Mouse (Mus musculus): ENCODE data around the gene Tmem229a.

The Tmem229a gene

DNA sequence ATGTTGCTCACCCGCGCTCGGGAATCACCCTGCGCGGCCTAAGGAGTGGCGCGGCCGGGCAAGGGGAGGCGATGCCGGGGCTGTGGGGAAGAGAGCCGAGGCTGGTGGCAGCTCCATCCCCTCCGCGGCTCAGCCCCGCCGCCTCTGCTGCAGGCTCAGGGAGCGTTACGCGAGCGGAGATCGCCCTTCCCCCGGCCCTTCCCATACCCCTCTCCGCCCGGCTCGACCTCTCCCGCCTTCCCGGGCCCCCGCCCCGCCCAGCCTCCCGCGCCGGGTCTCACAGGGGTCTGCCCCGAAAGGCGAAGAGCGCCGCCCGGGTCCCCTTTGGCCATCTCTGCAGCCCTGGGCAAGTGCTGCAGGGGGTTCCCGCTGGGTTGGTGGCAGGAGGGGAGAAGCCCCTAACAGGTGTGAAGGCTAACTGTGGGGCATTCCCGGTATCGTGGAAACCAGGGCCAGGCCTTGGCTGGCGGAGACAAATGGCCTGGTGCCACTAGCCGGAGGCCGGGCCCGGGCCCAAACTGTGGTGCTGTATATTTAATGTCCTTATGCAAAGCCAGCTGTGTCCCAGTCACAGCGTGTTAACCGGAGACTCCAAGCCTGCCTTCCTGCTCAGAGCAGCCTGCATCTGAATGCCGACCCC, at the start of gene Tmem229a:
Tmem229a (minus strand) TSS at position 352 of the 640 bp plus-strand sequence.
- no peak for DNase-seq (ENCODE audit: low spot score)

DNA sequence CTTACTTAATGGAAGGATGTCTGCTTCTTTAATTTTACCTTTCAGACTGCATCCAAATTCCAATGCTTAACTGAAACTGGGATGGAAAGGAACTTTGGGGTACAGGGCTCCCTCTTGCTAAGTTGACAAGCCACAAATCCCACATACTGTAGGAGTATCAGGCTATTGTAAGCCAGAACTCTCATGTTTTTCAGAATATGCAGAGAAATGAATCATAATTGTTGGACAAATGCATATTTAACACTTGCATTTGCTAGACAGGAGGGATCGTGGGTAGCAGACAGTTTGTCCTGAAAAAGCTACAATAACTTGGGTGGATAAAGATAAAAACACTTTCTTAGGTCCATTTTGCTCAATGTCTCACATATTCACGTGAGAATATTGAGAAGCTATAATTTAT, 37.7 kb upstream of the Tmem229a start:
- DNase-seq (ENCODE audit: low spot score) = no peak

DNA sequence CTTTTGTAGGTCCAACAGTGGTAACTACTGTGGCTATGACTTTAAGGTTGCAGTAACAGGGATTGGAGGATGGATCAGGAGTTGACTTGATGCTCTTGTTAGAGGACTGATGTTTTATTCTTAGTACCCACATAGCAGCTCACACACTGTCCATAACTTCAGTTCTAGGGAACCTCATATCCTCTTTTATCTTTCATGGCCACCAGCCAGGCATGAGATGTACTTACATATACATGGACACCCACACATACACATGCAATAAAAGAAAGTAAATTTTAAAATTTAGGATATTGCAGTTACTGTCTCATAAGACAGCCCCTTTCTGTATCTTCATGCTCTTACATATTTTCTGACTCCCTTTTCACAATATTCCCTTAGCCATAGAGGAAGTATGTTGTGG, 33.7 kb upstream of the Tmem229a start:
- DNase-seq (ENCODE audit: low spot score) = no peak

DNA sequence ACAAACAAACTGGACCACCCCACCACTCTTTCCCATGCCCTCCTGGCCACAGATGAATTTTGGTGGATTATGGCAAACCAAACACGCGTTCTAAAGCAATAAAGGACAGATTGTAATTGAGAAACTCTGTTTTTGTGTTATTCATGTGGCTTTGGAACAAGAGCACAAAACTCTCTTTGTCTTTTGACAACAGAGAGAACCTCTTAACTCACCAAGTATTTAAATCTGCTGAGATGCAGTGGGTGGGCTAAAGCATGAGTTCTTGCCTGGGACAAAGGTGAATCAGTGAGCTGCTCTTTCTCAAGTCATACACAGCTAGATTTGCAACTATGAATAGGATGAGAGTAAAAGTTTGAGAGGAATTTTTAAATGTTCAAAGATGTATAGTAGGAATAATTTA, 20.1 kb upstream of the Tmem229a start:
- no peak for DNase-seq (ENCODE audit: low spot score)

DNA sequence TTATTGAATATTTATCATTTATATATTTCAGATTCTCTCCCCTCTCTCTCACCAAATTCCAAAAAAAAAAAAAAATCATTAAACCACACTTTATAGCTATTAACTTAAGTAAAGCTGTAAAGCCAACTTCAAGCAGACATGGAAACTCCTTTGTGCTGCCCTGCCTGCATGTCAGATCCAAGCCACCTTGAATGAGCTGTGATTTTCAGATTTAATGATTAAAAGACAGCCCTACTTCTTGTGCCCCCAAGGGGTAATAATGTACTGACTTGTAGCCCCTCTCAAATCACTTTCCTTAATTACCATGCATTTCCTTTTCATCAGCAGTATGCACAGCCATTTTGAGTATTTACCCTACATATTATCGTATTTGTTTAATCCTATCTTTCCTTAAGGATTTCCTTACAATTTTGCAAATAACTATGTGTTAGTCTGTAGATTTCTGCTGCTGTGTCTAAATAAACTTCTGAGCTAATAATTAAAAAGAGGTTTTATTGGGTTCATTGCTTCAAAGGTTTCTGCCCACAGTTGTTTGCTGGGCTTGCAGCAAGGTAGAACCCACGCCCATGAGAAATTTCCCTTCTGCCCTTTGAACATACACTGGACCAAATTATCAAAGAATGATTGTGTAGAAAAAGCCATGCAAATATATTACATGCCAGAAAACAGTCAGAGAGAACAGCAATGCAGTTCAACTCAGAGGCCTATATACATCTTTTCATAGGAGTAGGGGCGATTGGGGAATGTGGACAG, 12.6 kb upstream of the Tmem229a start:
- DNase-seq (ENCODE audit: low spot score) = no peak

DNA sequence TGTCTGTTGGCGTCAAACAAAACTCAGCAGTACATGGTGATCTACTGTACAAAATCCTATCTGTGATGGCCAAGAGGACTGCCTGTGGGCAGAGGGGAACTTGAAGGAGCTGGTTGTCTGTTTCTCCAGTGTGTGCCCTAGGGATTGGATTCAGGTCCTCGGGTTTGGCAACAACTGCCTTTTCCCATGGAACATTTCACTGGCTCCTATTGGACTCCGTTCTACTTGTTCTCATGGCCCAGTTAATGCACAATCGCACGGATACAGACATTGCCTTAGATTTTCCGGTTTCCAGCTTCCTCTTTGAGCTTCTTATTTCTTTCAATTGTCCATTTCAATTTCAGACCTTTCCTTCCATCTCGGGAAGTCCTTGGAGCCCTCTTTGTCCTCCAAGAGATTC, 11.6 kb upstream of the Tmem229a start:
- DNase-seq (ENCODE audit: low spot score) = no peak

DNA sequence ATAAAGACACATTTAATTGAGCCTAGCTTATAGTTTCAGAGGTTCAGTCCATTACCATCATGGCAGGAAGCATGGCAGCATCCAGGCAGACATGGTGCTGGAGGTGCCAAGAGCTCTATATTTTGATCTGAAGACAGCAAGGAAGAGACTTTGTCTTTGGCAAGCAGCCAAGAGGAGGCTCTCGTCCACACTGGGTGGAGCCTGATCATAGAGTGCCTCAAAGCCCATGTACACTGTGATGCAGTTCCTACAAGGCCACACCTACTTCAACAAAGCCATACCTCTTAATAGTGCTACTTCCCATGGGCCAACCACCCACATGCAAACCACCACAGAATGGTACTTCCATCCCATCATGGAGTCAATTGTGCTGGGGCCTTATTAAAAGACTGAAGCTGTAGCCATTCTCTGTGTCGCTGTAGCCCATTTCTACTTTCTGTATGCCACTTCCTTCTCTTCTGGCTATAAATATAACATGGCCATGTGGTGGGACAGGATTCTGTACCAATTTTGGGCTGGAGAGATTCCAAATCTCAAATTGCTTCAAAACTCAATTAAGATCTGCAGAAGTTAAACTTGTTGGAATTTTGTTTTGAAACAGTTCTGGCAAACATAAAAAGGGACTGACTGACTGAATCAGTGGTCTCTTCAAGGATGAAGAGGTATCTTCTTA, 10.0 kb upstream of the Tmem229a start:
- DNase-seq (ENCODE audit: low spot score) = no peak

DNA sequence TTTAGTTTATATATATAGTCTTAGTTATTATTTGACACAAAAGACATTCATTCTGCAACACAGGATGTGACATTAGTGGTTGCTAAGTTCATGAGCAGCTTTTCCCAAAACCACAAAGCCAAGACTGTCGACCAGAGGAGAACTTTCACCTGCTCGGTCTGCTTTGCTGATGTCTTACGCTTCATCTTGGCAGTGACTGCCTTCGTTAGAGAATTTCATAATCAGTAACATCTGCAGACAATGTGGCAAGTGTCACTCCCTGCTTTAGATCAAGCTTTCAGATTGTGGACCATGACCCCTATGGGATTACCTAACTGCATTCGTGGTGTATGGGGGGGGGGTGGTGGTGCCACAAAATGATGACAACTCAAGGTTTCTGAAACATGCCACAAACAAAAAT, 7.7 kb upstream of the Tmem229a start:
- DNase-seq (ENCODE audit: low spot score) = no peak

DNA sequence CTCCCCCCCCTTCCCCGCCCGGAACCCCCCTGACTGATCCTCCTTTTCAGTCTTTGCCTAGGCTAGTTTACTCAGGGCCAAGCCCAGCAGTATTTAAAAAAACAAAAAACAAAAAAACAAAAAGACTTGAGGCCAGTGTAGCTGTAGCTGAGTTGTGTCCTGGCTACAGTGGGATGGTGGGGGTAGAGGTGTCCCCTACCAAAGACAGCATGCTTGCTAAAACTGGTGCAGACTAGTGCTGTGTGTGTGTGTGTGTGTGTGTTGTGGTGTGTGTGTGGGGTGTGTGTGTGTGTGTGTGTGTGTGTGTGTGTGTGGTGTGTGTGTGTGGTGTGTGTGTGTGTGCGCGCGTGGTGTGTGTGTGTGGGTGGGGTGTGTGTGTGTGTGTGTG, 483 bp upstream of the Tmem229a start:
- no peak for DNase-seq (ENCODE audit: low spot score)

DNA sequence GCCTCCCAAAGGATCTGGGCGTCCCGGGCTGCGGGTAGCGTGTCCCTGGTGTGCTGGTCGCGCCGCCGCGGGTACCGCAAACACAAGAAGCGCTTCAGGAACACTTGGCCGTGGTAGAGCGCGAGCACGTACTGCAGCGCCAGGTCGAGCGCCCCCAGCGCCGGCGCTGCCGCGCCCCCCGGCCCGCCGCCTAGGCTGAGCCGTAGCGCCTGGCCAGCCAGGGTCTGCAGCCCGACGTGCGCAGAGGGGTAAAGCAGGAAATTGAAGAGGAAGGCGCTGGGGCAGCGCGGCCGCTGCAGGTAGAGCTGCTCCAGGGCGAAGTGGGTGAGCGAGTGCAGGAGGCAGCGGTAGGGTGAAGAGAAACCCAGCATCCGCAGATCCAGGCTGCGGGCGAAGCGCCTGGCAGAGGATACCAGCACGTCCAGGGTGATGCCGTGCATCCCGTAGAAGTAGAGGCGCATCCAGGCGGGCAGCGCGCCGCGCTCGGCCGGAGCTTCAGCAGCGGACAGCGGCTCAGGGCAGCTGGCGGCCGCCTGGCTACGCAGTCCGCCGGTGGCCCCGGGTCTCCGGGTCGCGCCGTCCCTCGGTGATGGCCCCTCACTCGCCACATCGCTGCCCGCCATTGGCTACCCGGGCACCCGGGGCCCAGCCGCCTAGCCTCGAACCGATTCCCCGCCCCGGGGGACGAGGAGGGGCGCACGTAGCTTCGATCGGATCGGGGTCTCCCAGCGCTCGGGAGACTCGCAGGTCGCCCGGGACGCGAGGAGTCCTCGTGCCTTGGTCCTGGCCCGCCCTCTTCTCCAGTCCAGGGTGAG, 759 bp downstream of the Tmem229a start:
- no peak for DNase-seq (ENCODE audit: low spot score)

DNA sequence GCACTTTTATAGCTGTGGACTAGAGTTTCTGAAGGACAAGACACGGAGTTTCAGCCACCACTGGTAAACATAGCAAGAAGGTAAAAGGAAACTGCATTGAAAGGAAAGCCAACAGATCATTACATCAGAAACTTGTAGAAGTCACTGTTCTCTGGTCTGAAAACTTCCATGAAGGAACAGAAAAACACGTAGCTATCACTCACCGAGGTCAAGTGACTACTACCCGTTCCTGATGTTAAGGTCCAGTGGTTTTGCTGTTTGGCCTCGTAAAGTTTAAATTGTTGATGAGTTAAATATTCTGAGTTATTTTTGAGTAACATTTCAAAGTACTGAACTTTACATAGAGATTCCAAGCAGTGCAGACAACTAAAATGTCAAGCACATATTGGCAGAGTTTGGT, 2.0 kb downstream of the Tmem229a start:
- DNase-seq (ENCODE audit: low spot score) = no peak

DNA sequence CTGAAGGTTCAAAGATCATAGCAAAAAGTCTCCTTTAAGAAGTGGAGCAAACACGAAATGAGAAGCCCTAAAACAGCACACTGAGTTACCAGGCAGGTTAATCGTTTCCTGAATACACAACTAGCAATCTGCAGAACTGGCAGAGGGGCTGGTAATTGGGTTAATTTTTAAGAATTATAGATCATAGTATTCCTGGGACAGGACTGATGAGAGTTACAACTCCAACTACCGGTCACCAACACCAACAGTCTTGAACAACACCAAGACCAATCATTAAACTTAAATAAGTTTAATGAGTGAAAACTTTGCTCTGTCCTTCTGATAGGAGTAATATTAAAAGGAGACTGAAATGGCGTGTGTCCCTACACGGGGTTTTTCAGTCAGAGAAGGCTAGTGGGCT, 3.8 kb downstream of the Tmem229a start:
- no peak for DNase-seq (ENCODE audit: low spot score)

DNA sequence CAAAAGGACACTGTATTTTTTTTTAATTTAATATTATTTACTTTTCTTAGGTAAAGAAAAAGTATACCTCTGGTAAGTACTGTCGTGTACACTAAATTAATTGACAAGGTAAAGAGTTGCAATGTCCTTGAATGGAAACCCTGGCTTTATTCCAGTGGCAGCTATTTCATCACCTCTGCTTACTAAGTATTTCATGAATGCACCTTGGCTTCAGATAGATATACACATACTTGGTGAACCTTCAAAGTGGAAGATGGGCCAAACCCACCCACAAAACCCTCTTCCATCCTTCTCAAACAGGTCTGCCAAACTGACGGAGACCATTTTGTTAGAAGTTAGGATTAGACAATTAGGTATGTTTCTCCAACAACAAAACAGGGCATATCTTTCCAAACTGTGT, 5.4 kb downstream of the Tmem229a start:
- DNase-seq (ENCODE audit: low spot score) = no peak

DNA sequence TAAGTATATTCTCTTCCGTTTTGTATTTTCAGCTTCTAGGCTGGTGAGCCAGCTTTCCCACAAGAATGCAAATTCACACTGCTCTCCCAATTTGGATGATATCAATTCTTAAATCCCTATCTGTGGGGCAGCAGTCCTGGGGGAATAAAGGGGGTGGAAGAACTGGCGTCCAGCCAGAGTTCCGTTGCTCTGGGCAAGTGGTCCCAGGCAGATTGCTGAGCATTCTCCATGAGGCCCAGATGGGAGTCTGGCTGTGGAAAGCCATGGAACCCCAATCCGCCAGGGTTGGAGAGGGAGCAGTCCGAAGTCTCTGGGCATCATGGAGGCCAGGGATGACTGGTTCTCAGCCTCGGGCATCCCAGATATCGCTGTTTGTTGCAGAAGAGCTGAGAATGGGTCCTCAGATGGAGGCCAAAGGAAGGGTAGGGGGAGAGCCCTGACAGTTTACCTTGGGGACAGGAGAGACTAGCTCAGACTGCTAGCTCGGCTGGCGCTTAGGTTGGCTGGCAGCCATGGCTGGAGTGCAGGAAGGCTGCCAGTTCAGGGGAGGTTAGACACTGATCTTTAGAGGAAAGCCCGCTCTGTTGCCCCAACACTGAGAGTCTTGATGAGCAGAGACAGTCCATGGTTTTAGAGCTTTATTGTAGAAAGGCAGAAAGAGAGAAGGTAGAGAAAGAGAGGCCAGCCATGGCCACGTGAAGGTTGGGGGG, 30.9 kb downstream of the Tmem229a start:
- no peak for DNase-seq (ENCODE audit: low spot score)

DNA sequence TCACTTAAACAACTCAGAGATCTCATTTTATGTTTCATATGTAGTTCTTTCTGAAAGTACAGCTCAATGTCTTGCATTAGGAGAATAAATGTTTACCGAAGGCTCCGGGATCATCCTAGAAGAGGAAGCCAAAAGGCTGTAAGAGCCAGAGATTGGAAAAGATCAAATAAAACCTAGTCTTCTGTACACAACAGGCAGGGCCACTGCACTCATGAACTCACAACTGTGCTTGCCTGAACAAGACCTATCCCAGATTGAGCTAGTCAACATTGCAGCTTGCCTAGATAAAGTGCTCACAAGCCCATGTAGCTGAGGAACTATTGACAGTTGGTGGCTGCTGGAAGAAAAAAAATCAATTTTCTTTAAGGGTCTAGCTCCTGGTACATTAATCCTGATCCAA, 42.5 kb downstream of the Tmem229a start:
- DNase-seq (ENCODE audit: low spot score) = no peak

DNA sequence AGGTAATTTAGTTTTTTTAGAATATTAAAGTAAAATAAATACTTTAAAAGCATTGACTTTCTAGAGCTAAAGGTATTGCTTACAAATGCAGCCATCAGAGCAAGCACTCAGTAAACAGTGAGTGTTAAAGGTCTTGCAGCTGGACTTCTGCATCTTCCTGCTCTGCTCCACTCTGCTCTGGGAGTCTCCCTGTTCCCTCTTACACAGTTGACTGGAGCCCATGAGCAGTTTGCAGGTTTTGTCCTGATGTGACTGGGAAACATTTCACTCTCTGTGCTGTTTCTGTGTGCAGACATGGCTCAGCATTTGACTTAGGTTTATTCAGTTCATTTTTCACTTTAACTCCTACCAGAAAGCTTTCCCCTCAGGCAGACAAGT, 45.4 kb downstream of the Tmem229a start:
- no peak for DNase-seq (ENCODE audit: low spot score)

DNA sequence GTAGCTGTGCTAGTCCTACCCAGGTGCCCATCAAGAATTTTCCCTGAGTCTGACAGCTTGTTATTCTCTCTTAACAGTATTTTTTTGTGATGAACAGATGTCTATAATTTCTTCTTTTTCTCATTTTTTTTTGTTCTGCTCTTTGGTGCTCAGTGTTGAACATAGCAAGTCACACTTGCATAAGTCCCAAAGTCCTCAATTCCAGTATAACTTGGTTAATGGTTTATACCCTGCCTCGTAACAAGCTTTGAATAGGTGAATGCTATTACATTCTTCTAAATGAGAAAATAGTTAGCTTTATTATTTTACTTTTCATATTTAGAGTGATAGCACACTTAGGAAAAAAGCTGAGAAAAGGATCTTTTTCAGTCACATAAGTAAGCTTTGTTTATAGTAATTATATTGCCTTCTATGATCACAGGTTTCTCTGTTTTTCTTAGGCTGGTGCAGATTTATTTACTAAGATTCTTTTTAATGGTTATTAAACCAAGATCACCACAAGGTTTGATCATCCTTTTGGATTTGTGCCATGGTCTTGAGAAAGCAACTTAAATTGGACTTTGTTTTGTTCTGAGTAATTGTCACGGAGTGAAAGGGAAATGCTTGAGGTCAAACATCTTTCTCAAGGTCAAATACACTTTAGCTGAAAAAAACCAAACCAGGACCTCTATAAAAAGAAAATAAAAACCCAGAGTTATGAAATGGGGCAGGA, 45.9 kb downstream of the Tmem229a start:
- DNase-seq (ENCODE audit: low spot score) = no peak

DNA sequence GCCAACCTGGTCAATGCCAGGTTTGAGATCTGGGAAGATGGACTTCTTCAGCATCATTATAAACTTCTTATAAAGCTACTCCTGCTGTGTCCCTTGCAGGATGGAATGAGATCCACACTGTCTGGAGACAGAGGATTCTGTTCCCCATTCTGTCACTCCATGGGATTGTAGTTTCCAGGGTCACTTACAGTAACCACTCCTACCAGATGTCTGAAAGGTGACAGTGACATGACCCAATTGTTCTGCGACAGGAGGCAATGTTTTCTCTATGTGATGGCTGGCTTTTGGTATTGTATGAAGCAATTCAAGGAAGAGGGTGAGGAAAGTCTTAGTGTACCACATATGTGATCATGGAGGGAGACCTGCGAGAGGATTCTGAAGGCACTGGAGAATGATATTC, 48.3 kb downstream of the Tmem229a start:
- DNase-seq (ENCODE audit: low spot score) = no peak

DNA sequence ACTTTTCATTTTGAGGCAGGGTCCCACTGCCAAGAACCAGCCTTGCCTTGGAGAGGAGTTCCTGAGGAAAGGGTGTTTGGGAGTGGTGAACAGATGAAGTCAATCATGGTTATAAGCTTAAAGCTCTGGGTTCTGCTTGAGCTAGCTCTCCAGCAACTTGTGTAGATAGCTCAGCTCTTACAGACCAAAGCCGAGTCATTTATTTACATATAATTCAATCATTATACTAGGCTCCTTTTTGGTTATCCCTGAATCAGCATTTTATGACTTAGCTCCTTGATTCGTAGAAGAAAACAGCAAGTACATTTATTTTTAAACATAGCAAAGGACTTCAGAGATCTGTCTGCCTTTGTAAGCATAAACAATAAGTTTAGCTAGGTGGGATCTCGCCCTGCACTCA, 51.0 kb downstream of the Tmem229a start:
- no peak for DNase-seq (ENCODE audit: low spot score)

Measured in urinary bladder, postnatal 10 days (tissue).